Comparison of ENCODE assay signal across 7 mouse cellular contexts in genomic region chr2:158379354-158380078, GRCm38 (mm10). TPM values are rescaled to one million over a fixed set of nuclear protein-coding genes. Genes with fewer than 3 reads are reported as not detected.
DNase-seq lines count a peak whose midpoint lies in the region; ATAC-seq and TF ChIP-seq lines count a peak whose summit lies in the region.

No protein-coding gene starts in this region.

- H3K4me3 ChIP-seq in G1E (ENCODE audit: low read depth, low read length) = no peak overlapping the region
- H3K4me3 ChIP-seq in lung, embryonic 15.5 days = no peak overlapping the region

- H3K4me1 ChIP-seq in G1E (ENCODE audit: insufficient read depth, low read depth, low read length) = no peaks in the 10 kb centered on the region
- H3K4me1 ChIP-seq in lung, embryonic 15.5 days = peaks cover 8% of the 10 kb centered on the region

- H3K9me3 ChIP-seq in G1E (replicated peaks) = no peaks in the 10 kb centered on the region
- H3K9me3 ChIP-seq in lung, embryonic 15.5 days = no peaks in the 10 kb centered on the region

- H3K27ac ChIP-seq in lung, embryonic 15.5 days = no peak overlapping the region

- H3K9ac ChIP-seq in lung, embryonic 15.5 days = no peak overlapping the region

- peak; percentile 90 for TF ChIP-seq CTCF in G1E (IDR thresholded peaks at IDR 0.05; ENCODE audit: low read depth, low read length)

- intact Hi-C loops in heart, postnatal 14 days (cut with DNase I) = no loop called here

- peak; percentile 80 for DNase-seq in CD4-positive helper T cell, adult 2 months (ENCODE audit: low read depth, low spot score)
- DNase-seq in G1E (ENCODE audit: low spot score) = no peak
- DNase-seq in cerebellum, postnatal 36 days = peak; percentile 43 to 57
- DNase-seq in heart, postnatal 14 days = peak; percentile 44 to 69
- peak; percentile 80 to 83 for DNase-seq in kidney, postnatal 36 days
- peak; percentile 53 for DNase-seq in retina, adult 2 months (ENCODE audit: low read depth, low spot score)

- H3K4me2 ChIP-seq in lung, embryonic 15.5 days = no peak overlapping the region

- H3K27me3 ChIP-seq in G1E (ENCODE audit: insufficient read depth, low read length) = peaks cover 36% of the 10 kb centered on the region
- H3K27me3 ChIP-seq in lung, embryonic 15.5 days = peaks cover 26% of the 10 kb centered on the region

- no peaks in the 10 kb centered on the region for H3K36me3 ChIP-seq in G1E (replicated peaks)
- no peaks in the 10 kb centered on the region for H3K36me3 ChIP-seq in lung, embryonic 15.5 days

- 40% methylated on average over 13 of the region's 13 CpGs for WGBS in lung, embryonic 15.5 days

- peak; percentile 49; the same call in 1 of the 2 replicates for ATAC-seq in G1E (ENCODE audit: extremely low read depth, insufficient number of reproducible peaks, low FRiP score, poor library complexity, severe bottlenecking)
- 0 out of 2 replicates have a peak, but pooled peaks have one; percentile 13 for ATAC-seq in lung, embryonic 15.5 days (ENCODE audit: borderline replicate concordance, extremely low read depth, low FRiP score, low TSS enrichment)

RNA-seq across cellular contexts. Expression of gene Snhg11, which starts 4.1 kb away (rescaled TPM):
- total RNA-seq in G1E (2014; fragmentation: Nextera tagmentation) = not detected in 2 replicates
- total RNA-seq in G1E (2017) = 0.12 and 0.22 TPM in 2 replicates
- not detected in 2 replicates for polyA plus RNA-seq in G1E (2012)
- under 1 TPM; 0.15 to 0.22 TPM for total RNA-seq in heart, postnatal 14 days (2021)
- polyA plus RNA-seq in lung, embryonic 15.5 days (2015; fragmentation: Nextera tagmentation; extraction: Ambion mirVana) = 1.7 and 2.9 TPM in 2 replicates

RNA-seq across cellular contexts. Expression of gene Ralgapb, which starts 30.1 kb away (rescaled TPM):
- 68.1 and 79.9 TPM in 2 replicates for total RNA-seq in G1E (2014; fragmentation: Nextera tagmentation)
- total RNA-seq in G1E (2017) = 42.6 and 47.8 TPM in 2 replicates
- polyA plus RNA-seq in G1E (2012) = 2.6 and 3.0 TPM in 2 replicates
- 10 to 100 TPM; 33.5 TPM for total RNA-seq in heart, postnatal 14 days (2021)
- polyA plus RNA-seq in lung, embryonic 15.5 days (2015; fragmentation: Nextera tagmentation; extraction: Ambion mirVana) = 16.2 and 17.7 TPM in 2 replicates
